Mouse (Mus musculus): ENCODE results near the gene Mtfr2.

The Mtfr2 gene

DNA sequence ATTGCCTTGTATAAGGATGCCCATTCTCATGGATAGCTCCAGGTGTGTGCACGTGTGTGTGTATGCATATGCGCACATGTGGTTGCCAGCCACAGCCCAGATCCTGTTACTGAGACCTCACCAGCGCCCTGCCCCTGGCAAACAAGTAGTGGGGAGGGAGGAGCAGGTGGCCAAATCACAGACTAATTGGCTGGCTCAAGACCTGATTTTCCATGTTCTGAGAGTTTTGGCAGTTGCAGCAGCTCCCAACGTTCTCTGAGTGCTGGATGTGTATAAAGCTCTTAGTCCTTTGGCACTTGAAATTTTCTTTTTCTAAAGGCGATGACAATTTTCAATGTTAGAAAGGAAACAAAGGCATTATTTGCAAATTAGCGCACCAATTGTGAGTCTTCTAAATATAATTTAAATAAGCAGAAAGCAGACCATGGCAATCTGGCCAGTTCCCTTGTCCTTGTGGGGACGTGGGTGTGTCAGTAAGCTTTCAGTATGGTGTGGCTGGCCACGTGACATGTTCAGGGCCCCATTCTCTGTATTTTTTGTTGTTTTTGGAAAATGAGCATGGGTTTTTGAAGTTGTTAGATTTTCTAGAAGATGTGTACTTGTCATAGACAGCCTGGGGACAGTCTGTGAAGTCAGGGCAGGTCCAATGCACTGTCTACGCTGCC is 31.6 kb downstream of the Mtfr2 start:
- DNase-seq, result peak; percentile 35 to 40

- peak; percentile 26 to 41 for DNase-seq
These were observed 33.2 kb downstream of the Mtfr2 start for GRCm38 (mm10) chr10:20380798-20381197.

GRCm38 (mm10) chr10:20381352-20381751 is 33.8 kb downstream of the Mtfr2 start:
- no peak for DNase-seq

DNA sequence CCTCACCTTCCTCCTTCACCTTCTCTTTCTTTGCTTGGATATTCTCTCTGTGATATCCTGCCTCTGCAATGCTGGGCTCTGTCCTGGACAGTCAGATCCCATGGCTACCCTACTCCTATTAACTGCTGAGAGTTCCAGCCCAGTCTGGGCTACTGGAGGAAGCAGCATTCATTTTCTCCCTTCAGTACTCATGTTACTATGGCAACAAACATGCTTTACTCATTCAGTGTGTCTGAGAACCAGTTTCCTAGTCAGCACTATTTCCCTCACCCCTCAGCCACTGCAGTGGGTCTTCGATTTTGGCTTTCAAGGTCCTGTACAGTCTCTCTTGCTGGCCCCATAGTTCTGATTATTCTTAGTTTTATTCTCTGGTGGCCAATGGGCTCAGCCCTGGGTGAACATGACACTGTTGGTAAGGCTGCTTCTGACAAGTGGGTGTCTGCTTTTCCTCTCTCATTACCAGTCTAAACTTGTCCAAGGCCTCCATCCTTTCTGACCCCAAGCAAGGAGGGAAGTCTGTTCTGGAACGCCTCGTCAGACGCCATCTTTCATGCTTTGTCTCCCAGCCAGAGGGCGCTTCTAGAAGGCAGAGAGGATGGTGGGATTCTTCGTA is 35.3 kb downstream of the Mtfr2 start:
- no peak for DNase-seq

DNA sequence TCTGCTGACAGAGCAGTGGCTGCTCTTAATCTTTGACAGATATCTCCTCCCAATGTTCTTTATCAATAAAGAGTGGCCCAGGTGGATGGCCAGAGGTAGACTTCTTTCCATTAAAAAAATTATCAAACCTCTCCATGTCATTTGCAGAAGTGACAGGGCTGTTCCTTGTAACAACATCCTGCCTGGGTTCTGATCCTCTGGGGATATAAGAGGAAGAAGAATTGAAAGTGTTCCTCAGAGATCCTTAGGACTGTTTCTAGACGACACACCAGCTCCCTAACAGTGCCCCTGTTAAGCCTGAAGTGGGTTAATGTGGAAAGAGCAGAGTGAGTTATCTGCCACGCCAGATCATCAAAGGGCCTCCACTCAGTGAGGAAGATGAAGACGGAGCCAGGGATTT is 43.0 kb downstream of the Mtfr2 start:
- no peak for DNase-seq

GRCm38 (mm10) chr10:20394815-20395214 is 47.2 kb downstream of the Mtfr2 start:
- no peak for DNase-seq

DNA sequence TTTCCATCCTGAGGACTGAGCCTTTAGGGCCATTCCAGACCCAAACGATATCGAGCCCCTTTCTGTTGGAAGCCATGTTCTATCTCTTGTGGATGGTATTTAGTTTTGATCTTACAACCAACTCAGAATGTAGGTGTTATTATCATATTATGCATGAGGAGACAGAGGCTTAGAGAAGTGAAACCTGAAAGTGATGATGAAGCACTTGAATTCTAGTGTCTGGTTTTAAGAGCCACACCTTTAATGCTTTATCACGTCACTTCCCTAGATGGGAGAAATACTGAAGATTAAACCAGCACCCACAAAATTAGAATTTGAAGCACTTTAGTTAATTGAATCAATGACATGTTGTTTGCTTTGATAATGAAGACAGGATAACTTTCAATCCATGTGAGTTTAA is 48.2 kb downstream of the Mtfr2 start:
- DNase-seq, result no peak

DNA sequence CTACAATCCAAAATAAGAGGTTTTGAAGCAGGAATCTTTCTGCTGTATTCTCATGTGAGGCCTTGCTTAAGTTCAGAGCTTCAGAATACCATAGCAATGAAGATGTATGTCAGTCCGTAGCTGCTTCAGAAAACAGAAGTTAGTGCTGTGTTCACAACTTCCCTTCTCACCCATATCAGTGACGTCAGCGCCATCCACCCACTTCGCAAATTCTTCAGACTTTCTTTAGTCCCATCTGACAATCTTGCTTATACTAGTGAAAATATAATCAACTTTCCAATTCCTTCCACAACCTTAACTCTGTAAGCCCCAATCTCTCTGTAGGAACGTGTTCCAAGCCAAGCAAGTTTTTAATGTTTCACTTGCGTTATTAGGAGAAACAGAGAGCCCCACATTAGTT is 50.7 kb downstream of the Mtfr2 start:
- no peak for DNase-seq

DNA sequence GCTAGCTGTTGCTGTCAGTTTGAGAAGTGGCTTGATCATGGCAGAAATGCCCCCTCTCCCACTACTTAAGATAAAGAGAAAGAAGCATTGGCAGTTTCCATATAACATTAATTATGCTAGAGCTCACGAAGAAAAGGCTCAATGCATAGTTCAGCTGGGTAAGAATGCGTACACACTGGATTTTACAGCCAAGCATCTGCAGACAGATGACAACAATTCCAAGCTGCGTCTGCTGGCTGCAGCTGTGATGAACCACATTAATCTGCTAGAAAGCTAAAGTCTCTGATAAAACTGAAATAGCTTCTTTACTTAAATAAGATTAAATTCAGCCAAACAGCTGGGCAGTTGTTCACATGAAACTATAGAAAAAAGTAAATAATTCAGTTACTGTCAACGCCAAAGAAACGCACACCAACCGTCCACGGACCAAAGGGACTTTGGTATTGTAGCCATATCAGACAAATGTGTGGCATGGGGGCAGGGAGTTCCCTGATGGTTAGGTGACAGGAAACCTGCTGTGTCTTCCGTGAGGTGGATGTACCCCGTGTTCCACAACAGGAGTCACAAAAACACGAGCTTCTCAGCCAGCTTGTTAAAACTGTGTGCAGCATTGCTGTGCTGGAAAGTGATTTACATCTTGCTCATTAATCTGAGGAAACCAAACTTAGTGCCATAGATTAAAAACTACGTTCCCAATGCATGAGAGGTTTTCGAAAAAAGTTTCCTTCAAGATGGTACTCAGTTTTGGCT is 51.2 kb downstream of the Mtfr2 start:
- no peak for DNase-seq

DNA sequence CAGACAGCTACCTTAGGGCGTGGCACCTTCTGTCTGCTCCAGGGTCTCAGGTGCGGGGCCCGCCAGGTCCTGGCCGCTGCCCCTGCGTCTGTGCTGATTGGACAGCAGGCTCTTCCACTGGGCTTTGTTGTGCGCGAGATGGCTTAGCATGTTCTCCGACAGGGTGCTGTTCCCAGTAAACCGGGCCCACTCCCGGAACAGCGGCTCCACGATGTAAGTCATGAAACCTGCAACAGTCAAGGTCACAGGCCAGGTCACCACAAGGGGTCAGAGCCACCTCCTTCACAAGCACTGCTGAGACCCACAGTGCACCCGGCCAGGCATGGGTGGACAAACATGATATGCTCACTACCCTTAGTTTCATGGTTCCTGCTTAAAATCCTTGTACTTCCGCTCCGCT is 52.8 kb downstream of the Mtfr2 start:
- no peak for DNase-seq

DNA sequence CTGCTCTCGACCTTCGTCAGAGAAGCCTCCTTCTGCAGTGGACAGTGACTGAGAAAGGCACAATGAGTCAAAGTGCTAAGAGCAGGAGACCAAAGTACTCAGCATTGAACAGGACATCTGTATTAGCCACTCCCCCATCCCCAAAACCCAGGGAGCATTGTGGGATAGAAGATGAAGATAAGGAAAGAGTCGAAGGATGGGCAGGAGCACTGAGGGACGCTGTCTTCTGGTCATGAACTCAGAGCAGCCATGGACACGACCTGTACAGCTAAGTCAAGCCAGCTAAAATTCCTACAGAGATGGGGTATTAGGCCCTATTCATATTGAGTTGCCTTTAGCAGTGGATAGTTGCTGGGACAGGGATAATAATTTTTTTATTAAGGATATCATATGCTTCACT is 55.4 kb downstream of the Mtfr2 start:
- no peak for DNase-seq

DNA sequence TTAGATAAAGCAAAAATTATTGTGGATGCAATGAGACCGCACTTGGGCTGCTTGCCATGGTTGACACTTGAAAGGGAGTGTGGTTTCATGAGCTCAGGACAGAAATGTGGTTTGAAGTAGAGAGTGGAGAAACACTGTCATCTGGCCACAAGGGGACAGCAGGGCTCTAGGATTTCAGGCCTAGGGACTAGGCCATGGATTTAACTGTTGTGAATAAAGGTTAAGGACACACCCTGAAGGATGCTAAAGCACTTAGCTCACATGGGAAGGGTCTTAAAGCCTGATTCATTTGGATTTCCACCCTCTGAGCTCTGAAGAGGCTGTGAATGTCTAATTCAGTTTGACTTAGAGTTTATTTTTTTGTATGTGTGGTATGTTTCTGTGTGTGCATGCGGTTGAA is 57.9 kb downstream of the Mtfr2 start:
- DNase-seq, result peak; percentile 52 to 66

- no peak for DNase-seq
These were observed 60.8 kb downstream of the Mtfr2 start for GRCm38 (mm10) chr10:20408336-20408735.

- no peak for DNase-seq
These were observed 61.6 kb downstream of the Mtfr2 start for GRCm38 (mm10) chr10:20409181-20409580.

Measured in cerebellum, postnatal 14 days (tissue).